In genomic region chr2:97469396-97469795, GRCm38 (mm10) we compare ENCODE assay signal across 11 mouse cellular contexts.
A peak's percentile ranks its signal among the peaks of the same experiment; 100 is the strongest.
DNase-seq lines count a peak whose midpoint lies in the region; ATAC-seq and TF ChIP-seq lines count a peak whose summit lies in the region.
"Had no signal": no experiment of that assay in that cellular context is flagged by ENCODE, and none has a peak within 500 bp of the region (broad histone marks: within the 10 kb centered on the region; RNA-seq: fewer than 3 reads in every experiment).

No protein-coding gene starts in this region.

- no peaks in the 10 kb centered on the region for H3K36me3 ChIP-seq in stomach, embryonic 14.5 days (ENCODE audit: control insufficient read depth, insufficient read depth, low read length)
- H3K36me3 ChIP-seq in stomach, postnatal 0 days (ENCODE audit: control insufficient read depth, insufficient read depth, low read length): no peaks in the 10 kb centered on the region
- no peaks in the 10 kb centered on the region for H3K36me3 ChIP-seq in forebrain, embryonic 15.5 days
- no peaks in the 10 kb centered on the region for H3K36me3 ChIP-seq in midbrain, embryonic 11.5 days (ENCODE audit: control insufficient read depth, insufficient read depth, low read length)
- H3K36me3 ChIP-seq in stomach, embryonic 16.5 days (ENCODE audit: control insufficient read depth, insufficient read depth, low read length): no peaks in the 10 kb centered on the region
- H3K36me3 ChIP-seq: lung, embryonic 15.5 days had no signal

- TF ChIP-seq CTCF in stomach, postnatal 0 days (IDR thresholded peaks at IDR 0.05; ENCODE audit: low read depth): no peak
- no peak for TF ChIP-seq CTCF in lung, adult 2 months (IDR thresholded peaks at IDR 0.05; ENCODE audit: insufficient read depth, low read length)

- no peak for TF ChIP-seq EP300 in stomach, postnatal 0 days (optimal IDR thresholded peaks at IDR 0.05)

- H3K4me1 ChIP-seq in stomach, embryonic 14.5 days (ENCODE audit: control insufficient read depth, insufficient read depth, low read length): no peaks in the 10 kb centered on the region
- no peaks in the 10 kb centered on the region for H3K4me1 ChIP-seq in stomach, postnatal 0 days (replicated peaks; ENCODE audit: control insufficient read depth, insufficient read depth)
- peaks cover 21% of the 10 kb centered on the region for H3K4me1 ChIP-seq in forebrain, embryonic 15.5 days
- no peaks in the 10 kb centered on the region for H3K4me1 ChIP-seq in midbrain, embryonic 11.5 days (ENCODE audit: control insufficient read depth, insufficient read depth, low read length)
- no peaks in the 10 kb centered on the region for H3K4me1 ChIP-seq in stomach, embryonic 16.5 days (ENCODE audit: control insufficient read depth, insufficient read depth, low read length)
- no peaks in the 10 kb centered on the region for H3K4me1 ChIP-seq in lung, adult 2 months (ENCODE audit: control insufficient read depth, insufficient read depth, low read length)

- DNase-seq in stomach, postnatal 0 days (ENCODE audit: low spot score): no peak
- DNase-seq in midbrain, embryonic 11.5 days (ENCODE audit: low spot score, missing footprints): no peak
- no peak for DNase-seq in adrenal gland, adult 18-20 months (ENCODE audit: low spot score in 2 of 2)
- DNase-seq in lung, adult 2 months: no peak
- DNase-seq in cerebellum, postnatal 36 days: no peak
- DNase-seq: heart, adult 18-20 months had no signal

- 41% methylated on average over 2 of the region's 2 CpGs for WGBS in stomach, embryonic 14.5 days
- WGBS in stomach, postnatal 0 days: 35% methylated on average over 2 of the region's 2 CpGs
- 58% methylated on average over 2 of the region's 2 CpGs for WGBS in forebrain, embryonic 15.5 days
- WGBS in midbrain, embryonic 11.5 days: 73% methylated on average over 2 of the region's 2 CpGs
- WGBS in stomach, embryonic 16.5 days: 32% methylated on average over 2 of the region's 2 CpGs
- WGBS in lung, adult 2 months: 26% methylated on average over 2 of the region's 2 CpGs

- no peak overlapping the region for H3K9ac ChIP-seq in stomach, embryonic 14.5 days (replicated peaks; ENCODE audit: low read depth, low read length)
- no peak overlapping the region for H3K9ac ChIP-seq in stomach, postnatal 0 days (ENCODE audit: low read length)
- H3K9ac ChIP-seq in forebrain, embryonic 15.5 days (replicated peaks): peak overlapping the region; percentile 69; the same call in 1 of the 2 replicates
- H3K9ac ChIP-seq in midbrain, embryonic 11.5 days (ENCODE audit: low read length): no peak overlapping the region
- no peak overlapping the region for H3K9ac ChIP-seq in stomach, embryonic 16.5 days (ENCODE audit: low read length)
- H3K9ac ChIP-seq: lung, embryonic 15.5 days had no signal

- ATAC-seq in stomach, embryonic 14.5 days (ENCODE audit: insufficient number of reproducible peaks, insufficient read depth, low FRiP score, low read depth): no peak
- ATAC-seq in stomach, postnatal 0 days (ENCODE audit: low FRiP score, low TSS enrichment): no peak
- no peak for ATAC-seq in forebrain, embryonic 15.5 days (replicated peaks)
- ATAC-seq in midbrain, embryonic 11.5 days (ENCODE audit: low FRiP score): no peak
- ATAC-seq in stomach, embryonic 16.5 days (ENCODE audit: insufficient read depth, low FRiP score): no peak

- H3K27ac ChIP-seq in stomach, embryonic 14.5 days (ENCODE audit: low read length): no peak overlapping the region
- no peak overlapping the region for H3K27ac ChIP-seq in stomach, postnatal 0 days (replicated peaks)
- no peak overlapping the region for H3K27ac ChIP-seq in forebrain, embryonic 15.5 days (replicated peaks)
- no peak overlapping the region for H3K27ac ChIP-seq in midbrain, embryonic 11.5 days (ENCODE audit: low read depth, low read length)
- H3K27ac ChIP-seq in stomach, embryonic 16.5 days (ENCODE audit: low read length): no peak overlapping the region
- H3K27ac ChIP-seq: kidney, postnatal 0 days; lung, embryonic 15.5 days had no signal

- no peaks in the 10 kb centered on the region for H3K9me3 ChIP-seq in stomach, embryonic 14.5 days (ENCODE audit: control insufficient read depth, low read depth, low read length)
- H3K9me3 ChIP-seq in stomach, postnatal 0 days (ENCODE audit: control insufficient read depth, low read length): no peaks in the 10 kb centered on the region
- no peaks in the 10 kb centered on the region for H3K9me3 ChIP-seq in forebrain, embryonic 15.5 days
- H3K9me3 ChIP-seq in midbrain, embryonic 11.5 days (ENCODE audit: control insufficient read depth, low read length): no peaks in the 10 kb centered on the region
- no peaks in the 10 kb centered on the region for H3K9me3 ChIP-seq in stomach, embryonic 16.5 days (replicated peaks; ENCODE audit: control insufficient read depth, low read length)
- H3K9me3 ChIP-seq: lung, embryonic 15.5 days had no signal

- H3K4me2 ChIP-seq in stomach, embryonic 14.5 days (replicated peaks; ENCODE audit: low read depth, low read length): no peak overlapping the region; the same call in 1 of the 2 replicates
- no peak overlapping the region for H3K4me2 ChIP-seq in stomach, postnatal 0 days (replicated peaks; ENCODE audit: low read depth)
- peak overlapping the region; percentile 84 for H3K4me2 ChIP-seq in forebrain, embryonic 15.5 days (replicated peaks)
- H3K4me2 ChIP-seq in midbrain, embryonic 11.5 days: peak overlapping the region; percentile 55; the same call in 1 of the 2 replicates
- H3K4me2 ChIP-seq in stomach, embryonic 16.5 days (ENCODE audit: low read depth, low read length): peak overlapping the region; percentile 14; the same call in 1 of the 2 replicates
- H3K4me2 ChIP-seq: lung, embryonic 15.5 days had no signal

- H3K27me3 ChIP-seq in stomach, embryonic 14.5 days (ENCODE audit: control insufficient read depth, insufficient read depth, low read length): no peaks in the 10 kb centered on the region
- no peaks in the 10 kb centered on the region for H3K27me3 ChIP-seq in stomach, postnatal 0 days (ENCODE audit: control insufficient read depth, insufficient read depth, low read length)
- no peaks in the 10 kb centered on the region for H3K27me3 ChIP-seq in forebrain, embryonic 15.5 days
- no peaks in the 10 kb centered on the region for H3K27me3 ChIP-seq in midbrain, embryonic 11.5 days (ENCODE audit: control insufficient read depth, insufficient read depth, low read length)
- H3K27me3 ChIP-seq in stomach, embryonic 16.5 days (ENCODE audit: control insufficient read depth, insufficient read depth, low read length): 0 out of 2 replicates have a peak, but pooled peaks cover 5% of the 10 kb centered on the region

- no peak for TF ChIP-seq POLR2A in lung, adult 2 months (IDR thresholded peaks at IDR 0.05; ENCODE audit: borderline replicate concordance, extremely low read depth, low read depth, low read length)

- H3K4me3 ChIP-seq in stomach, embryonic 14.5 days (ENCODE audit: low read depth, low read length): peak overlapping the region; percentile 47; the same call in 1 of the 2 replicates
- no peak overlapping the region for H3K4me3 ChIP-seq in stomach, postnatal 0 days (ENCODE audit: low read depth, low read length)
- H3K4me3 ChIP-seq in forebrain, embryonic 15.5 days: peak overlapping the region; percentile 71
- H3K4me3 ChIP-seq in midbrain, embryonic 11.5 days (ENCODE audit: low read depth, low read length): no peak overlapping the region
- H3K4me3 ChIP-seq in stomach, embryonic 16.5 days (replicated peaks; ENCODE audit: low read length): 0 out of 2 replicates have a peak overlapping the region, but pooled peaks have one; percentile 25
- H3K4me3 ChIP-seq in lung, adult 2 months (replicated peaks; ENCODE audit: extremely low read depth, low read depth, low read length): no peak overlapping the region
- H3K4me3 ChIP-seq: lung, embryonic 15.5 days had no signal

Comparison
In these comparisons a context has a peak if more than half of its experiments do, and no peak if none do; other contexts are left out.
1. H3K4me2 ChIP-seq: peak in forebrain, embryonic 15.5 days (single experiment), midbrain, embryonic 11.5 days (single experiment) and stomach, embryonic 16.5 days (single experiment); none in stomach, embryonic 14.5 days (single experiment) and stomach, postnatal 0 days (single experiment).
2. H3K4me3 ChIP-seq: peak in stomach, embryonic 14.5 days (single experiment), forebrain, embryonic 15.5 days (single experiment) and stomach, embryonic 16.5 days (single experiment); none in stomach, postnatal 0 days (single experiment), midbrain, embryonic 11.5 days (single experiment) and lung, adult 2 months (single experiment).